Mouse (Mus musculus) hindbrain, postnatal 0 days (tissue): Measurements from ENCODE around the gene Marf1. TPM values are rescaled to one million over a fixed set of nuclear protein-coding genes. Genes with fewer than 3 reads are reported as not detected.

ENCODE experiments used
- ATAC-seq: fragments of 200-750 bp; cut with Nextera tagmentation; 2 replicates; pipeline ENCODE4 v1.8.0; 2017; ENCODE audit warnings: mild to moderate bottlenecking, moderate TSS enrichment, moderate library complexity
- DNase-seq: peaks from one replicate; pipeline ENCODE4 v3.0.0-alpha.2; 2015; ENCODE audit warnings: low spot score
- H3K27ac ChIP-seq: fragments of 300-500 bp; sonication (generic); 2 replicates; pipeline ENCODE4 v1.5.1; 2014; ENCODE audit warnings: mild to moderate bottlenecking
- H3K27me3 ChIP-seq: fragments of 300-500 bp; sonication (generic); 2 replicates; pipeline ENCODE4 v1.6.1; 2014; ENCODE audit warnings: low read length, mixed read lengths; ENCODE audit not compliant: insufficient read depth
- H3K36me3 ChIP-seq: fragments of 300-500 bp; sonication (generic); 2 replicates; pipeline ENCODE4 v1.6.1; 2014; ENCODE audit warnings: low read length, mixed read lengths; ENCODE audit not compliant: insufficient read depth
- H3K4me1 ChIP-seq: fragments of 300-500 bp; sonication (generic); 2 replicates; pipeline ENCODE4 v1.6.1; 2014; ENCODE audit warnings: antibody characterized with exemption, low read length, mixed read lengths; ENCODE audit not compliant: insufficient read depth
- H3K4me2 ChIP-seq: fragments of 300-500 bp; sonication (generic); 2 replicates; pipeline ENCODE4 v1.6.1; 2014; ENCODE audit warnings: low read depth, mild to moderate bottlenecking, low read length, moderate library complexity, mixed read lengths
- H3K4me3 ChIP-seq: fragments of 300-500 bp; sonication (generic); 2 replicates; pipeline ENCODE4 v1.5.1; 2014; ENCODE audit warnings: low read length
- H3K9ac ChIP-seq: fragments of 300-500 bp; sonication (generic); replicated peaks from 2 replicates; pipeline ENCODE4 v1.6.1; 2014; ENCODE audit warnings: mild to moderate bottlenecking, low read length, moderate library complexity, mixed read lengths
- H3K9me3 ChIP-seq: fragments of 300-500 bp; sonication (generic); 2 replicates; pipeline ENCODE4 v1.6.1; 2016; ENCODE audit warnings: low read length, mixed read lengths
- CTCF ChIP-seq: IDR thresholded peaks from 2 replicates; pipeline ENCODE4 v1.5.1; 2016; ENCODE audit warnings: antibody characterized with exemption, control low read depth, low read depth
- WGBS: fragments of 180-500 bp; shearing (Covaris S2); extraction: QIAGEN DNeasy Blood & Tissue Kit; methylation state at CpG from one replicate; pipeline ENCODE4 v1.1.7; 2014; 5-methylcytosine and 5-hydroxymethylcytosine counted together
- polyA plus RNA-seq: library from polyadenylated mRNA; unstranded; fragments of >200 nt; fragmentation: Nextera tagmentation; extraction: Ambion mirVana; gene quantifications from 2 replicates; pipeline ENCODE4 v1.2.1, GENCODE M21; 2015
- total RNA-seq: library from RNA; depleted of rRNA; stranded (reverse); fragments of >200 nt; gene quantifications from 2 replicates; pipeline ENCODE4 v1.2.3, GENCODE M21; 2014

The Marf1 gene
- total and polyA plus RNA-seq, 2 experiments from 2014 or later = 8.0 to 22.8 TPM

DNA sequence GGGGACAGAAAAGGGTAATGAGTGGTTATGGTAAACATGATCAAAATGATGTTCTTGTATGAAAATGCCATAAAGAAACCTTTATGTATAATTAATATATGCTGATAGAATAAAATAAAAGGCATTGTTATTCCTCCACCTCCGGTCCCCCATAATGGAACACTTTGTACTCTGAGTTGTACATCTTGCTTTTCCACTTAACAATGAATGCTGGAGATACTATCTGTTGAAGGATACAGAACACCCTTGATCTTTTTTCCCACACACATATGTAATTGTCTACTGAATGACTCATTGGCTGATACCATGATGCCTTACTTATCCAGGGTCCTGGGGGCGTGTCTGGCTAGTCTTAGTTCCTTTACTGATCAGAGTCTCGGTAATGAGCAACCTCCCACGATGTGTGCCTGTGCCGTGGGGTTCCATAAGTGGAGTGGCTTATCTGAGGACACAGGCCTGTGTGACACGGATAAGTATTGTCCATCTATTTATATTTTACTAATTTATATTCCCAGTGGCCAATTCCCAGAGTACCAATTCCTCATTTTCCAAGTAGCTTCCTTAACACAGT lies 17.1 kb upstream of the Marf1 start:
- Histone ChIP-seq H3K4me1 (no peaks in the 10 kb centered on the region), H3K36me3 (0 out of 2 replicates have a peak, but pooled peaks cover 3% of the 10 kb centered on the region), H3K27ac (no peak overlapping the region), H3K9ac (no peak overlapping the region), H3K9me3 (no peaks in the 10 kb centered on the region), H3K4me2 (no peak overlapping the region), H3K4me3 (no peak overlapping the region), H3K27me3 (no peaks in the 10 kb centered on the region)
- 84% methylated on average over 6 of the region's 6 CpGs for WGBS
- ATAC-seq (no peak), DNase-seq (no peak)
- no peak for TF ChIP-seq CTCF

GRCm38 (mm10) chr16:14178041-14178440 lies 14.9 kb upstream of the Marf1 start:
- H3K9ac ChIP-seq = no peak overlapping the region
- no peak for TF ChIP-seq CTCF
- no peak overlapping the region for H3K27ac ChIP-seq
- H3K4me2 ChIP-seq = no peak overlapping the region
- no peaks in the 10 kb centered on the region for H3K9me3 ChIP-seq
- DNase-seq (no peak), ATAC-seq (no peak)
- no peak overlapping the region for H3K4me3 ChIP-seq
- H3K36me3 ChIP-seq = peaks cover 12% of the 10 kb centered on the region; the same call in 1 of the 2 replicates
- no peaks in the 10 kb centered on the region for H3K4me1 ChIP-seq
- H3K27me3 ChIP-seq = no peaks in the 10 kb centered on the region
- 76% methylated on average over 3 of the region's 3 CpGs for WGBS

GRCm38 (mm10) chr16:14169706-14170105 lies 6.6 kb upstream of the Marf1 start:
- Histone ChIP-seq H3K36me3 (peaks cover 19% of the 10 kb centered on the region; the same call in 1 of the 2 replicates), H3K9ac (no peak overlapping the region), H3K4me1 (no peaks in the 10 kb centered on the region), H3K27me3 (no peaks in the 10 kb centered on the region), H3K27ac (no peak overlapping the region), H3K4me2 (no peak overlapping the region), H3K9me3 (no peaks in the 10 kb centered on the region), H3K4me3 (no peak overlapping the region)
- no peak for TF ChIP-seq CTCF
- DNase-seq (no peak), ATAC-seq (no peak)
- WGBS = 100% methylated on average over 1 of the region's 1 CpGs

DNA sequence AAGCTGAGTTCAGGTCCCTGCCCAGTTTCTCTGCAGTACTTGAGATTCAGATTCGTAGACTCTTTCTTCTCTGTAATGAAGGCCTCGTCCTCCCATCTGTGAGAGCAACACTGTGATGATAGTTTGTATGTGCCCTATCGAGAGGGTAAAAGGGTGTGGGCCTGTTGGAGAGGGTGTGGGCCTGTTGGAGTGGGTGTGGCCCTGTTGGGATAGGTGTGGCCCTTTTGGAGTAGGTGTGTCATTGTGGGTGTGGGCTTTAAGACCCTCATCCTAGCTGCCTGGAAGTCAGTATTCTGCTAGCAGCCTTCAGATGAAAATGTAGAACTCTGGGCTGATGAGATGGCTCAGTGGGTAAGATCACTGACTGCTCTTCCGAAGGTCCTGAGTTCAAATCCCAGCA lies 3.3 kb upstream of the Marf1 start:
- Histone ChIP-seq H3K9ac (no peak overlapping the region), H3K27me3 (no peaks in the 10 kb centered on the region), H3K27ac (no peak overlapping the region), H3K9me3 (no peaks in the 10 kb centered on the region), H3K4me2 (no peak overlapping the region), H3K36me3 (peaks cover 11% of the 10 kb centered on the region; the same call in 1 of the 2 replicates), H3K4me1 (no peaks in the 10 kb centered on the region), H3K4me3 (no peak overlapping the region)
- ATAC-seq (no peak), DNase-seq (no peak)
- 95% methylated on average over 4 of the region's 4 CpGs for WGBS
- TF ChIP-seq CTCF = no peak

GRCm38 (mm10) chr16:14163731-14164130 lies 580 bp upstream of the Marf1 start:
- Histone ChIP-seq H3K4me1 (no peaks in the 10 kb centered on the region), H3K27ac (no peak overlapping the region), H3K4me2 (peak overlapping the region; percentile 97), H3K9ac (peak overlapping the region; percentile 65), H3K9me3 (no peaks in the 10 kb centered on the region), H3K27me3 (no peaks in the 10 kb centered on the region), H3K36me3 (no peaks in the 10 kb centered on the region), H3K4me3 (peak overlapping the region; percentile 67)
- ATAC-seq (no peak), DNase-seq (no peak)
- no peak for TF ChIP-seq CTCF
- 2% methylated on average over 10 of the region's 10 CpGs for WGBS

GRCm38 (mm10) chr16:14160941-14161340 lies 2.2 kb downstream of the Marf1 start:
- Histone ChIP-seq H3K4me3 (no peak overlapping the region), H3K4me1 (0 out of 2 replicates have a peak, but pooled peaks cover 3% of the 10 kb centered on the region), H3K4me2 (no peak overlapping the region), H3K9ac (no peak overlapping the region), H3K9me3 (no peaks in the 10 kb centered on the region), H3K36me3 (no peaks in the 10 kb centered on the region), H3K27ac (no peak overlapping the region), H3K27me3 (no peaks in the 10 kb centered on the region)
- ATAC-seq (no peak), DNase-seq (no peak)
- TF ChIP-seq CTCF = no peak
- WGBS = 96% methylated on average over 1 of the region's 1 CpGs

DNA sequence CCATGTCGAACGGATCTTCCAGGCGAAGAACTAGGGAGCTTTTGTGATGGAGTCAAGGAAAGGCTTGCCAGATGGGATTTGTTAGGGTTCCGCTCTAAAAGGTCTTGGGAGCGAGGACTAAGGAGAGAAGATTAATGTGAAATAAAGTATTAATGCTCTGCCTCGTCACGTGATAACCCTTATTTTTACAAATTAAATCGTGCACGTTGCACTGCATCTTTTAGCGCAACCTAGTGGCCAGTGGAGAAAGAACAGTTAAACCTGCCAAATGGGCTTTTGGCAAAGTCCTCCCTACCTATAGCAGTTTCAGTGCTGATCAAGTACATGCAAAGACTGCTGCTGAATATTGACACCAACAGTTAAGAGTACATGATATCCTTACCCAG lies 3.4 kb downstream of the Marf1 start:
- H3K27ac ChIP-seq = peak overlapping the region; percentile 97
- no peaks in the 10 kb centered on the region for H3K36me3 ChIP-seq
- DNase-seq = peak; percentile 92
- under 1% methylated on average over 10 of the region's 10 CpGs for WGBS
- TF ChIP-seq CTCF = peak; percentile 93
- H3K9me3 ChIP-seq = no peaks in the 10 kb centered on the region
- no peaks in the 10 kb centered on the region for H3K27me3 ChIP-seq
- 0 out of 2 replicates have a peak, but pooled peaks cover 3% of the 10 kb centered on the region for H3K4me1 ChIP-seq
- peak overlapping the region; percentile 69 for H3K4me2 ChIP-seq
- peak overlapping the region; percentile 87 for H3K4me3 ChIP-seq
- ATAC-seq = no peak; the same call in 1 of the 2 replicates
- H3K9ac ChIP-seq = peak overlapping the region; percentile 72
